Comparison of ENCODE assay signal across 25 mouse cellular contexts in the genomic region with DNA sequence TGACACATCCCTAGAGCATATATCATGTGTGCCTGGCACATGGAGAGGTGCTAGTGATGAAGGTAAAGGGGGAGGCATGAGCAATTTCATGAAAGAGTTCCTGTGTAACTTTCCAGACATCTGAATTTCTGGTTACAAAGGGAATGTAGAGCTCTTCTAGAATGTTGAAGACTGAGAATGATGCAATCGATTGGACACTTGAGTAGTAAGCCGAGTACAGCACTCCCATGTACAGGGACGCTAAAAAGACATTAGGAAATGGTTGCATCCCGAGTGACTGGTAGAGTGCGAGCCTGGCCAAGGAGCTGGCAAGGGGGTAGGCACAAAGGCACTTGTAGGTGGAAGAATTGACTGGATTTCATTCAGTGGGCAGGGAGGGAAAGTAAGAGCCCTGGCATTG.
DNase-seq lines count a peak whose midpoint lies in the region; ATAC-seq lines count a peak whose summit lies in the region.
"Had no signal": no experiment of that assay in that cellular context is flagged by ENCODE, and none has a peak within 500 bp of the region (broad histone marks: within the 10 kb centered on the region; RNA-seq: fewer than 3 reads in every experiment).

No protein-coding gene starts in this region.

- 89% methylated on average over 5 of the region's 5 CpGs for WGBS in intestine, embryonic 15.5 days

- H3K27me3 ChIP-seq in intestine, embryonic 15.5 days (replicated peaks), result no peaks in the 10 kb centered on the region
- H3K27me3 ChIP-seq: embryonic facial prominence, embryonic 13.5 days; embryonic facial prominence, embryonic 15.5 days; forebrain, embryonic 12.5 days; Patski had no signal

- H3K27ac ChIP-seq in intestine, embryonic 15.5 days, result no peak overlapping the region
- H3K27ac ChIP-seq: embryonic facial prominence, embryonic 13.5 days; embryonic facial prominence, embryonic 15.5 days; forebrain, embryonic 10.5 days; forebrain, embryonic 12.5 days had no signal

- ATAC-seq in intestine, embryonic 15.5 days, result no peak
- ATAC-seq: activated CD4-positive, CD25-positive, alpha-beta regulatory T cell, adult 4 months; forebrain, embryonic 14.5 days; forebrain, embryonic 16.5 days; Patski had no signal

- peak; percentile 10 for DNase-seq in lung, postnatal 25 days (ENCODE audit: low spot score)
- no peak for DNase-seq in lung, postnatal 14 days
- peak; percentile 9 for DNase-seq in 3T3-L1 (ENCODE audit: low read depth, low spot score)
- DNase-seq in 416B (ENCODE audit: low read depth), result peak; percentile 32
- DNase-seq in adipocyte (ENCODE audit: low spot score), result peak; percentile 5
- no peak for DNase-seq in embryo, embryonic 11 days
- DNase-seq in cerebellum, postnatal 25 days, result no peak
- DNase-seq: adrenal gland, adult 2 months; adrenal gland, postnatal 10 days; adrenal gland, postnatal 25 days; cerebellum, adult 11 months; cerebellum, adult 18-20 months; cerebellum, adult 8-10 months; cerebellum, adult 9-11 months; cerebellum, postnatal 14 days had no signal

- H3K9ac ChIP-seq in intestine, embryonic 15.5 days, result no peak overlapping the region
- H3K9ac ChIP-seq: embryonic facial prominence, embryonic 13.5 days; embryonic facial prominence, embryonic 15.5 days; forebrain, embryonic 12.5 days had no signal

- no peak overlapping the region for H3K4me3 ChIP-seq in intestine, embryonic 15.5 days (replicated peaks)
- H3K4me3 ChIP-seq: embryonic facial prominence, embryonic 13.5 days; embryonic facial prominence, embryonic 15.5 days; erythroblast, embryonic 14.5 days; forebrain, embryonic 10.5 days; forebrain, embryonic 12.5 days had no signal

- no peak overlapping the region for H3K4me2 ChIP-seq in intestine, embryonic 15.5 days (replicated peaks)
- H3K4me2 ChIP-seq: embryonic facial prominence, embryonic 13.5 days; embryonic facial prominence, embryonic 15.5 days; forebrain, embryonic 12.5 days had no signal

- H3K36me3 ChIP-seq in intestine, embryonic 15.5 days, result no peaks in the 10 kb centered on the region
- H3K36me3 ChIP-seq: embryonic facial prominence, embryonic 13.5 days; embryonic facial prominence, embryonic 15.5 days; forebrain, embryonic 10.5 days; forebrain, embryonic 12.5 days had no signal

- H3K4me1 ChIP-seq in intestine, embryonic 15.5 days (replicated peaks), result no peaks in the 10 kb centered on the region
- H3K4me1 ChIP-seq: embryonic facial prominence, embryonic 13.5 days; embryonic facial prominence, embryonic 15.5 days had no signal

- H3K9me3 ChIP-seq in intestine, embryonic 15.5 days, result no peaks in the 10 kb centered on the region
- H3K9me3 ChIP-seq: embryonic facial prominence, embryonic 13.5 days; embryonic facial prominence, embryonic 15.5 days; forebrain, embryonic 10.5 days; forebrain, embryonic 12.5 days had no signal

Comparison
In these comparisons a context has a peak if more than half of its experiments do, and no peak if none do; other contexts are left out.
1. DNase-seq: peak in lung, postnatal 25 days (single experiment), 3T3-L1 (single experiment), 416B (single experiment) and adipocyte (single experiment); none in lung, postnatal 14 days (single experiment), embryo, embryonic 11 days (single experiment) and cerebellum, postnatal 25 days (0 of 2).